Mouse (Mus musculus): ENCODE data around the gene Gpc6. TPM values are rescaled to one million over a fixed set of nuclear protein-coding genes. Genes with fewer than 3 reads are reported as not detected.

Gene Gpc6
- total and polyA plus RNA-seq, 3 experiments: not detected

DNA sequence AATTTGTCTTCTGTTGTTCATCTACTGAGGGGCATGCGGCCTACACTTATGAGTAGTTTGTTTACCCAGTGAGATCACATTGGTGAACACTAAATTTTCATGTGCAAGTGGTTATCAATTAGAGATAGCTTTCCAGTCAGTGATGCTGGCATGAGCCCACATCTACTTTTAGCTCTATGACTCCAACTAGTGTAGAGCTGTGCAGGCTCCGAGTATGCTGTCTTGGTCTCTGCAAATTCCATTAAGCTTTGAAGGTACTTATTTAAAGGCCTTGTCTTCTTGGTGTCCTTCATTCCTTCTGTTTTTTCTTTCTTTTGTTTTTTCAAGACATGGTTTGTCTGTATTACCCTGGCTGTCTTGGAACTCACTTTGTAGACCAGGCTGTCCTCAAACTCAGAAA lies 741.0 kb downstream of the Gpc6 start:
- H3K9me3 ChIP-seq (replicated peaks; ENCODE audit: insufficient read depth, low read length): no peaks in the 10 kb centered on the region
- no peak overlapping the region for H3K4me3 ChIP-seq (ENCODE audit: control insufficient read depth in 1 of 2, insufficient read depth in 1 of 2, low read depth in 2 of 2, low read length in 2 of 2)
- H3K27ac ChIP-seq (ENCODE audit: control insufficient read depth, low read depth, low read length): no peak overlapping the region
- H3K4me1 ChIP-seq (ENCODE audit: control insufficient read depth in 1 of 2, insufficient read depth in 2 of 2, low read length in 2 of 2): no peaks in the 10 kb centered on the region
- no peaks in the 10 kb centered on the region for H3K79me2 ChIP-seq (ENCODE audit: control insufficient read depth, insufficient read depth, low read length, poor library complexity)
- H3K36me3 ChIP-seq (ENCODE audit: control insufficient read depth in 1 of 2, insufficient read depth in 2 of 2, low read length in 2 of 2): no peaks in the 10 kb centered on the region
- no peak for DNase-seq (ENCODE audit: low read depth, low spot score)
- no peak overlapping the region for H3K9ac ChIP-seq (ENCODE audit: control insufficient read depth, low read depth, low read length, poor library complexity, severe bottlenecking)
- H3K27me3 ChIP-seq (ENCODE audit: control insufficient read depth in 1 of 2, insufficient read depth in 2 of 2, low read length in 2 of 2): no peaks in the 10 kb centered on the region
- TF ChIP-seq NELFE (IDR thresholded peaks at IDR 0.05; ENCODE audit: low read depth, low read length): no peak
- TF ChIP-seq MXI1 (IDR thresholded peaks at IDR 0.05; ENCODE audit: low read depth, low read length): no peak
- no peak for TF ChIP-seq RAD21 (IDR thresholded peaks at IDR 0.05; ENCODE audit: low read depth, low read length)
- no peak for TF ChIP-seq POLR2AphosphoS2 (IDR thresholded peaks at IDR 0.05; ENCODE audit: low read length)
- TF ChIP-seq ZNF384 (IDR thresholded peaks at IDR 0.05; ENCODE audit: low read depth, low read length): no peak
- no peak for TF ChIP-seq NRF1 (IDR thresholded peaks at IDR 0.05; ENCODE audit: insufficient read depth, low read depth, low read length, poor library complexity, severe bottlenecking)
- TF ChIP-seq KAT2A (conservative IDR thresholded peaks at IDR 0.05; ENCODE audit: low read depth, low read length): no peak
- no peak for TF ChIP-seq CHD2 (IDR thresholded peaks at IDR 0.05; ENCODE audit: low read length)
- TF ChIP-seq RCOR1 (IDR thresholded peaks at IDR 0.05; ENCODE audit: low read depth, low read length): no peak
- no peak for TF ChIP-seq ZMIZ1 (IDR thresholded peaks at IDR 0.05; ENCODE audit: low read depth, low read length)
- TF ChIP-seq EP300 (IDR thresholded peaks at IDR 0.05; ENCODE audit: low read depth in 1 of 2, low read length in 2 of 2): no peak

DNA sequence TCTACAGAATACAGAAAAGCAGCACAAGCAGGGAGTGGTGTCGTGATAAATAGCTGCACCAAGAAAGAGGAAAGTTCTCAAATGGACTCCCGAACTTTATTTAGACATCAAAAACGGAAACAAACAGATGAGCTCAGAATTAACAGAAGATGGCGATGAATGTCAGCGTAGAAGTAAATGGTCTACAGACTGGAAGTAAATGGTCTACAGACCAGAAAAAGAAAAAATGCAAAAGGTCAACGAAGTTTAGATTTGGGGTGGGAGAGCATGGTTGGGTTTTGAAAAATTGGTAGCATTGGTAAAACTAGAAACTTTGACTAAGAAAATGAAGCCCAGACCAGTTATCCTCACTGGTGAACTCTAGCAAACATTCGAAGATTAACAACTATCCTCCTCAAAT lies 748.4 kb downstream of the Gpc6 start:
- Histone ChIP-seq H3K4me1 (ENCODE audit: control insufficient read depth in 1 of 2, insufficient read depth in 2 of 2, low read length in 2 of 2) (no peaks in the 10 kb centered on the region), H3K79me2 (ENCODE audit: control insufficient read depth, insufficient read depth, low read length, poor library complexity) (no peaks in the 10 kb centered on the region), H3K9ac (ENCODE audit: control insufficient read depth, low read depth, low read length, poor library complexity, severe bottlenecking) (no peak overlapping the region), H3K27ac (ENCODE audit: control insufficient read depth, low read depth, low read length) (no peak overlapping the region), H3K4me3 (ENCODE audit: control insufficient read depth in 1 of 2, insufficient read depth in 1 of 2, low read depth in 2 of 2, low read length in 2 of 2) (no peak overlapping the region), H3K9me3 (replicated peaks; ENCODE audit: insufficient read depth, low read length) (no peaks in the 10 kb centered on the region), H3K36me3 (ENCODE audit: control insufficient read depth in 1 of 2, insufficient read depth in 2 of 2, low read length in 2 of 2) (no peaks in the 10 kb centered on the region), H3K27me3 (ENCODE audit: control insufficient read depth in 1 of 2, insufficient read depth in 2 of 2, low read length in 2 of 2) (no peaks in the 10 kb centered on the region)
- TF ChIP-seq POLR2AphosphoS5 (IDR thresholded peaks at IDR 0.05; ENCODE audit: borderline replicate concordance, low read depth, low read length) (no peak), EP300 (IDR thresholded peaks at IDR 0.05; ENCODE audit: low read depth in 1 of 2, low read length in 2 of 2) (no peak), RCOR1 (IDR thresholded peaks at IDR 0.05; ENCODE audit: low read depth, low read length) (no peak), HCFC1 (IDR thresholded peaks at IDR 0.05; ENCODE audit: low read depth, low read length) (no peak), E2F4 (IDR thresholded peaks at IDR 0.05; ENCODE audit: borderline replicate concordance, low read depth, low read length) (no peak), BHLHE40 (IDR thresholded peaks at IDR 0.05; ENCODE audit: borderline replicate concordance, low read depth, low read length) (no peak), SIN3A (IDR thresholded peaks at IDR 0.05; ENCODE audit: low read length) (no peak), ZNF384 (IDR thresholded peaks at IDR 0.05; ENCODE audit: low read depth, low read length) (no peak), GABPA (IDR thresholded peaks at IDR 0.05; ENCODE audit: low read depth, low read length) (no peak), KAT2A (conservative IDR thresholded peaks at IDR 0.05; ENCODE audit: low read depth, low read length) (no peak), CHD1 (IDR thresholded peaks at IDR 0.05; ENCODE audit: low read depth, low read length) (no peak), SMC3 (IDR thresholded peaks at IDR 0.05; ENCODE audit: low read depth, low read length) (no peak), MYC (IDR thresholded peaks at IDR 0.05; ENCODE audit: low read depth, low read length) (no peak)
- DNase-seq (ENCODE audit: low read depth, low spot score): no peak
